Mouse (Mus musculus): Measurements from ENCODE around the gene Cdc42bpg. TPM values are rescaled to one million over a fixed set of nuclear protein-coding genes. Genes with fewer than 3 reads are reported as not detected.

Cdc42bpg gene
- polyA plus RNA-seq, 1 experiment from 2014 or later = 0.95 TPM

GRCm38 (mm10) chr19:6334673-6335457, 28.6 kb downstream of the Cdc42bpg start, which contains the start of gene Men1:
TSS of gene Men1 (plus strand) at chr19:6334979.
- peaks cover 19% of the 10 kb centered on the region for H3K4me1 ChIP-seq
- peak within 1 kb of the TSS; percentile 94 for H3K4me2 ChIP-seq (replicated peaks)
- H3K36me3 ChIP-seq = peaks cover 30% of the 10 kb centered on the region
- H3K9me3 ChIP-seq = no peaks in the 10 kb centered on the region
- peak within 1 kb of the TSS; percentile 86 for H3K27ac ChIP-seq
- ATAC-seq (ENCODE audit: insufficient number of reproducible peaks, insufficient read depth, low FRiP score, low TSS enrichment) = peak; percentile 90
- H3K27me3 ChIP-seq = no peaks in the 10 kb centered on the region
- WGBS = under 1% methylated on average over 43 of the region's 43 CpGs
- H3K9ac ChIP-seq = peak within 1 kb of the TSS; percentile 86
- H3K4me3 ChIP-seq = peak within 1 kb of the TSS; percentile 75

- Histone ChIP-seq H3K4me3 (peak overlapping the region; percentile 75), H3K9ac (peak overlapping the region; percentile 86), H3K9me3 (no peaks in the 10 kb centered on the region), H3K27ac (peak overlapping the region; percentile 71), H3K27me3 (no peaks in the 10 kb centered on the region), H3K4me2 (replicated peaks) (peak overlapping the region; percentile 94), H3K4me1 (peaks cover 24% of the 10 kb centered on the region), H3K36me3 (peaks cover 35% of the 10 kb centered on the region)
- no peak for ATAC-seq (ENCODE audit: insufficient number of reproducible peaks, insufficient read depth, low FRiP score, low TSS enrichment)
- under 1% methylated on average over 25 of the region's 25 CpGs for WGBS
Observed at GRCm38 (mm10) chr19:6335458-6335827, 29.2 kb downstream of the Cdc42bpg start.

- Histone ChIP-seq H3K4me2 (replicated peaks) (peak overlapping the region; percentile 94), H3K27me3 (no peaks in the 10 kb centered on the region), H3K9ac (no peak overlapping the region), H3K4me3 (peak overlapping the region; percentile 75; the same call in 1 of the 2 replicates), H3K27ac (no peak overlapping the region), H3K9me3 (no peaks in the 10 kb centered on the region), H3K4me1 (peaks cover 26% of the 10 kb centered on the region), H3K36me3 (peaks cover 35% of the 10 kb centered on the region)
- WGBS = 92% methylated on average over 10 of the region's 10 CpGs
- no peak for ATAC-seq (ENCODE audit: insufficient number of reproducible peaks, insufficient read depth, low FRiP score, low TSS enrichment)
Observed at GRCm38 (mm10) chr19:6336920-6337319, 30.7 kb downstream of the Cdc42bpg start.

GRCm38 (mm10) chr19:6338171-6338570, 31.9 kb downstream of the Cdc42bpg start:
- Histone ChIP-seq H3K9ac (no peak overlapping the region), H3K27me3 (no peaks in the 10 kb centered on the region), H3K9me3 (no peaks in the 10 kb centered on the region), H3K4me3 (no peak overlapping the region), H3K27ac (no peak overlapping the region), H3K4me2 (replicated peaks) (no peak overlapping the region), H3K4me1 (peaks cover 26% of the 10 kb centered on the region), H3K36me3 (peaks cover 35% of the 10 kb centered on the region)
- no peak for ATAC-seq (ENCODE audit: insufficient number of reproducible peaks, insufficient read depth, low FRiP score, low TSS enrichment)
- 93% methylated on average over 7 of the region's 7 CpGs for WGBS

GRCm38 (mm10) chr19:6338716-6339115, 32.5 kb downstream of the Cdc42bpg start:
- Histone ChIP-seq H3K36me3 (peaks cover 36% of the 10 kb centered on the region), H3K27ac (no peak overlapping the region), H3K9me3 (no peaks in the 10 kb centered on the region), H3K4me3 (no peak overlapping the region), H3K4me2 (replicated peaks) (no peak overlapping the region), H3K9ac (no peak overlapping the region), H3K4me1 (peaks cover 26% of the 10 kb centered on the region), H3K27me3 (no peaks in the 10 kb centered on the region)
- WGBS = 89% methylated on average over 11 of the region's 11 CpGs
- ATAC-seq (ENCODE audit: insufficient number of reproducible peaks, insufficient read depth, low FRiP score, low TSS enrichment) = no peak

- Histone ChIP-seq H3K4me3 (no peak overlapping the region; the same call in 1 of the 2 replicates), H3K27ac (no peak overlapping the region), H3K4me2 (replicated peaks) (no peak overlapping the region), H3K9me3 (no peaks in the 10 kb centered on the region), H3K27me3 (no peaks in the 10 kb centered on the region), H3K36me3 (peaks cover 41% of the 10 kb centered on the region), H3K9ac (no peak overlapping the region), H3K4me1 (peaks cover 24% of the 10 kb centered on the region)
- 91% methylated on average over 6 of the region's 6 CpGs for WGBS
- no peak for ATAC-seq (ENCODE audit: insufficient number of reproducible peaks, insufficient read depth, low FRiP score, low TSS enrichment)
Observed at GRCm38 (mm10) chr19:6339191-6339590, 32.9 kb downstream of the Cdc42bpg start.

GRCm38 (mm10) chr19:6339890-6340504, 33.7 kb downstream of the Cdc42bpg start:
- no peak overlapping the region for H3K9ac ChIP-seq
- H3K9me3 ChIP-seq = no peaks in the 10 kb centered on the region
- H3K4me3 ChIP-seq = no peak overlapping the region
- no peak overlapping the region for H3K27ac ChIP-seq
- ATAC-seq (ENCODE audit: insufficient number of reproducible peaks, insufficient read depth, low FRiP score, low TSS enrichment) = no peak
- H3K4me2 ChIP-seq (replicated peaks) = no peak overlapping the region
- H3K36me3 ChIP-seq = peaks cover 48% of the 10 kb centered on the region
- H3K4me1 ChIP-seq = peaks cover 21% of the 10 kb centered on the region
- no peaks in the 10 kb centered on the region for H3K27me3 ChIP-seq
- 73% methylated on average over 15 of the region's 15 CpGs for WGBS

GRCm38 (mm10) chr19:6340524-6341452, 34.5 kb downstream of the Cdc42bpg start, which contains the start of gene Map4k2:
TSS of gene Map4k2 (plus strand) at chr19:6341135.
- peak; percentile 52; the same call in 1 of the 2 replicates for ATAC-seq (ENCODE audit: insufficient number of reproducible peaks, insufficient read depth, low FRiP score, low TSS enrichment)
- Histone ChIP-seq H3K9me3 (no peaks in the 10 kb centered on the region), H3K4me2 (replicated peaks) (peak within 1 kb of the TSS; percentile 95), H3K36me3 (peaks cover 55% of the 10 kb centered on the region), H3K27me3 (no peaks in the 10 kb centered on the region), H3K4me3 (peak within 1 kb of the TSS; percentile 65), H3K9ac (peak within 1 kb of the TSS; percentile 78), H3K4me1 (peaks cover 20% of the 10 kb centered on the region), H3K27ac (peak within 1 kb of the TSS; percentile 67)
- 7% methylated on average over 71 of the region's 72 CpGs for WGBS

GRCm38 (mm10) chr19:6341453-6342077, 35.3 kb downstream of the Cdc42bpg start:
- no peaks in the 10 kb centered on the region for H3K27me3 ChIP-seq
- H3K9me3 ChIP-seq = no peaks in the 10 kb centered on the region
- 9% methylated on average over 23 of the region's 23 CpGs for WGBS
- H3K4me3 ChIP-seq = peak overlapping the region; percentile 65
- H3K27ac ChIP-seq = peak overlapping the region; percentile 67
- peak overlapping the region; percentile 78 for H3K9ac ChIP-seq
- peak overlapping the region; percentile 95 for H3K4me2 ChIP-seq (replicated peaks)
- H3K4me1 ChIP-seq = peaks cover 12% of the 10 kb centered on the region
- no peak for ATAC-seq (ENCODE audit: insufficient number of reproducible peaks, insufficient read depth, low FRiP score, low TSS enrichment)
- H3K36me3 ChIP-seq = peaks cover 63% of the 10 kb centered on the region

GRCm38 (mm10) chr19:6342276-6342933, 36.1 kb downstream of the Cdc42bpg start:
- WGBS = 72% methylated on average over 5 of the region's 5 CpGs
- H3K36me3 ChIP-seq = peaks cover 66% of the 10 kb centered on the region
- no peak overlapping the region for H3K9ac ChIP-seq
- peaks cover 7% of the 10 kb centered on the region; the same call in 1 of the 2 replicates for H3K4me1 ChIP-seq
- no peaks in the 10 kb centered on the region for H3K27me3 ChIP-seq
- H3K4me3 ChIP-seq = peak overlapping the region; percentile 65; the same call in 1 of the 2 replicates
- peak overlapping the region; percentile 95 for H3K4me2 ChIP-seq (replicated peaks)
- no peak overlapping the region for H3K27ac ChIP-seq
- H3K9me3 ChIP-seq = no peaks in the 10 kb centered on the region
- no peak for ATAC-seq (ENCODE audit: insufficient number of reproducible peaks, insufficient read depth, low FRiP score, low TSS enrichment)

Measured in embryonic facial prominence, embryonic 12.5 days (tissue).